Mouse (Mus musculus) C2C12 (cell line): ENCODE results near the gene Slc29a1. TPM values are rescaled to one million over a fixed set of nuclear protein-coding genes. Genes with fewer than 3 reads are reported as not detected.

Experiments used
- H3K27me3 ChIP-seq: one replicate; pipeline ENCODE4 v1.6.1; 2011; ENCODE audit not compliant: control insufficient read depth, insufficient read depth, insufficient read length
- H3K36me3 ChIP-seq: one replicate; pipeline ENCODE4 v1.6.1; 2011; ENCODE audit not compliant: control insufficient read depth, insufficient read depth
- H3K4me3 ChIP-seq: one replicate; pipeline ENCODE4 v1.5.1; 2011; ENCODE audit warnings: mild to moderate bottlenecking, control low read depth; ENCODE audit not compliant: poor library complexity, insufficient read depth, severe bottlenecking
- H3K79me2 ChIP-seq: one replicate; pipeline ENCODE4 v1.6.1; 2011; ENCODE audit not compliant: control insufficient read depth, insufficient read depth
- H3K79me3 ChIP-seq: one replicate; pipeline ENCODE4 v1.6.1; 2011; ENCODE audit warnings: low read depth, control low read depth
- H3ac ChIP-seq: one replicate; pipeline ENCODE3; 2011; ENCODE audit warnings: low read depth; ENCODE audit not compliant: control insufficient read depth, insufficient read length
- CEBPB ChIP-seq: IDR thresholded peaks from one replicate; pipeline ENCODE4 v1.6.1; 2011; ENCODE audit warnings: low read depth, mild to moderate bottlenecking, control low read depth, moderate library complexity
- CTCF ChIP-seq: IDR thresholded peaks from one replicate; pipeline ENCODE4 v1.5.1; 2011; ENCODE audit not compliant: control insufficient read depth, insufficient read depth, insufficient read length
- FOSL1 ChIP-seq: IDR thresholded peaks from one replicate; pipeline ENCODE4 v1.8.0; 2011; ENCODE audit warnings: mild to moderate bottlenecking, low read length; ENCODE audit not compliant: poor library complexity, insufficient read depth, severe bottlenecking
- MAX ChIP-seq: IDR thresholded peaks from one replicate; pipeline ENCODE4 v1.6.1; 2011; ENCODE audit warnings: mild to moderate bottlenecking, control low read depth
- MYOD1 ChIP-seq: IDR thresholded peaks from one replicate; pipeline ENCODE4 v1.6.1; 2011; ENCODE audit warnings: low read depth; ENCODE audit not compliant: control insufficient read depth, insufficient read length
- MYOG ChIP-seq: IDR thresholded peaks from one replicate; pipeline ENCODE4 v1.6.1; 2011; ENCODE audit not compliant: control insufficient read depth, insufficient read length; ENCODE audit errors: extremely low read depth
- USF1 ChIP-seq: IDR thresholded peaks from one replicate; pipeline ENCODE4 v1.6.1; 2011; ENCODE audit warnings: low read depth, mild to moderate bottlenecking, control low read depth, moderate library complexity
- polyA plus RNA-seq: library from polyadenylated mRNA; unstranded; fragments of >200 nt; fragmentation: generic; extraction: Trizol; gene quantifications from one replicate; pipeline ENCODE4 v1.2.1, GENCODE M21; 2012; ENCODE audit warnings: missing spikeins

Gene Slc29a1
- polyA plus RNA-seq, 1 experiment, result 264 TPM

- Histone ChIP-seq H3K27me3 (no peaks in the 10 kb centered on the region), H3ac (peak within 1 kb of the TSS; percentile 87), H3K79me2 (peaks cover 65% of the 10 kb centered on the region), H3K36me3 (peaks cover 42% of the 10 kb centered on the region), H3K4me3 (peak within 1 kb of the TSS; percentile 95), H3K79me3 (peaks cover 44% of the 10 kb centered on the region)
- no peak for TF ChIP-seq CEBPB
- TF ChIP-seq MYOD1, result peak; percentile 4
- no peak for TF ChIP-seq FOSL1
These were observed 26.2 kb downstream of the Slc29a1 start, which contains the start of gene Hsp90ab1 for GRCm38 (mm10) chr17:45573087-45573779. TSS of gene Hsp90ab1 (minus strand) at chr17:45573271.

GRCm38 (mm10) chr17:45572103-45573086, 27.0 kb downstream of the Slc29a1 start:
- H3K27me3 ChIP-seq, result no peaks in the 10 kb centered on the region
- H3ac ChIP-seq, result peak overlapping the region; percentile 87
- H3K79me2 ChIP-seq, result peaks cover 68% of the 10 kb centered on the region
- peaks cover 51% of the 10 kb centered on the region for H3K36me3 ChIP-seq
- H3K79me3 ChIP-seq, result peaks cover 44% of the 10 kb centered on the region
- H3K4me3 ChIP-seq, result peak overlapping the region; percentile 95
- TF ChIP-seq MYOD1, result no peak
- TF ChIP-seq MAX, result peak; percentile 60
- TF ChIP-seq CTCF, result peak; percentile 17
- TF ChIP-seq USF1, result no peak
- no peak for TF ChIP-seq CEBPB
- no peak for TF ChIP-seq MYOG

DNA sequence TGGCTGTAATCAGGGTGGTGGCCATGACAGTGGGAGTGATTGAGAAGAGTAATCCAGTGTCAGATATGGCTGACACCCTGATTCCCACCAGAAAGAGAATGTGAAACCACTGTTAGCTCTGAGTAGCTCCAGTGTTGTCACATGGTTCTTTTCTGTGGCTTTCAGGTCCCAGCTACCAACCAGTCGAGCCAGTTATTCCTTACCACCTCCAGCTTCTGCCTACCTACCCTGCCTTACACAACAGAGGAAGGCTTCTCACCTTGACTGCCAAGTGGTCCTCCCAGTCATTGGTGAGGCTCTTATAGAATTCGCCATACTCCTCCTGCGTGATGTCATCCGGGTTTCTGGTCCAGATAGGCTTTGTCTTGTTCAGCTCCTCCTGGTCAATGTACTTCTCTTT, 29.4 kb downstream of the Slc29a1 start:
- peaks cover 72% of the 10 kb centered on the region for H3K36me3 ChIP-seq
- TF ChIP-seq FOSL1, result no peak
- TF ChIP-seq MYOG, result no peak
- no peak for TF ChIP-seq USF1
- TF ChIP-seq MAX, result no peak
- no peak for TF ChIP-seq CEBPB
- no peak for TF ChIP-seq MYOD1
- TF ChIP-seq CTCF, result no peak
- no peak overlapping the region for H3ac ChIP-seq
- H3K79me2 ChIP-seq, result peaks cover 74% of the 10 kb centered on the region
- peaks cover 47% of the 10 kb centered on the region for H3K79me3 ChIP-seq
- no peaks in the 10 kb centered on the region for H3K27me3 ChIP-seq
- no peak overlapping the region for H3K4me3 ChIP-seq

- no peak overlapping the region for H3ac ChIP-seq
- H3K4me3 ChIP-seq, result no peak overlapping the region
- H3K79me2 ChIP-seq, result peaks cover 77% of the 10 kb centered on the region
- H3K36me3 ChIP-seq, result peaks cover 73% of the 10 kb centered on the region
- TF ChIP-seq CTCF (no peak), CEBPB (no peak), FOSL1 (no peak), MYOD1 (no peak), MAX (no peak), USF1 (no peak), MYOG (no peak)
- H3K79me3 ChIP-seq, result peaks cover 57% of the 10 kb centered on the region
- H3K27me3 ChIP-seq, result no peaks in the 10 kb centered on the region
These were observed 30.4 kb downstream of the Slc29a1 start for GRCm38 (mm10) chr17:45568990-45569389.

- no peak overlapping the region for H3K4me3 ChIP-seq
- H3K36me3 ChIP-seq, result peaks cover 71% of the 10 kb centered on the region
- H3K27me3 ChIP-seq, result no peaks in the 10 kb centered on the region
- H3K79me2 ChIP-seq, result peaks cover 60% of the 10 kb centered on the region
- H3ac ChIP-seq, result no peak overlapping the region
- peaks cover 48% of the 10 kb centered on the region for H3K79me3 ChIP-seq
- TF ChIP-seq CTCF (no peak), MYOG (no peak), USF1 (no peak), MYOD1 (no peak), CEBPB (no peak), FOSL1 (no peak), MAX (no peak)
These were observed 32.2 kb downstream of the Slc29a1 start for GRCm38 (mm10) chr17:45567162-45567601.
